Mouse (Mus musculus): Measurements from ENCODE around the gene Mfsd9.
A peak's percentile ranks its signal among the peaks of the same experiment; 100 is the strongest.

DNA sequence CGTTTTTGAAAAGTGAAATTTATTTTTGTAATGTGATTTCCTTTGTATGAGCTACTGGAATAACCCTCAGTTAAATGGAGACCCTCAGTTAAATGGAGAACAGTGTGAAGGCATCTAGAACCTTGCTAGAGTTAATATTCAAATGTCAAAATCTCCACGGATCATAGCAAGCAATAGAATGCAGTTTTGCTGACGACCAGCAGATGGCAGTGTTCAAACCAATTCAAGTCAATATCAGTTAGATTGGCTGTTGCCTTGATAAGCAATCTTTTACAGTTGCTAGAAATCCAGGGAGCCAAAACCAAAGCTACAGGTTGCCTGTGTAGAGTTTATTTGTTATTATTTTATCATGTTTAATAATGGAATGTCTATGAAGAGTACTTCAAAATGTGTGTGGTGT lies 12.3 kb upstream of the Mfsd9 start:
- TF ChIP-seq CTCF (conservative IDR thresholded peaks at IDR 0.05; ENCODE audit: insufficient read depth, insufficient read length, low read depth, low read length) (peak; percentile 25; the same call in 1 of the 2 replicates), POLR2A (IDR thresholded peaks at IDR 0.05; ENCODE audit: low read depth, low read length) (no peak)

Measured in kidney, adult 2 months (tissue).